Mouse (Mus musculus) intestine, embryonic 15.5 days (tissue): ENCODE data around the gene Tspo. TPM values are rescaled to one million over a fixed set of nuclear protein-coding genes. Genes with fewer than 3 reads are reported as not detected.

Source experiments
- ATAC-seq: fragments of 200-750 bp; cut with Nextera tagmentation; 2 replicates; pipeline ENCODE4 v1.8.0; 2017; ENCODE audit warnings: moderate TSS enrichment, moderate library complexity
- H3K27ac ChIP-seq: fragments of 300-500 bp; sonication (generic); 2 replicates; pipeline ENCODE4 v1.5.1; 2015; ENCODE audit warnings: mild to moderate bottlenecking, inconsistent platforms
- H3K27me3 ChIP-seq: fragments of 300-500 bp; sonication (generic); replicated peaks from 2 replicates; pipeline ENCODE4 v1.6.1; 2015; ENCODE audit warnings: inconsistent platforms
- H3K36me3 ChIP-seq: fragments of 300-500 bp; sonication (generic); 2 replicates; pipeline ENCODE4 v1.6.1; 2015; ENCODE audit warnings: inconsistent platforms
- H3K4me1 ChIP-seq: fragments of 300-500 bp; sonication (generic); replicated peaks from 2 replicates; pipeline ENCODE4 v1.6.1; 2015; ENCODE audit warnings: inconsistent platforms
- H3K4me2 ChIP-seq: fragments of 300-500 bp; sonication (generic); replicated peaks from 2 replicates; pipeline ENCODE4 v1.6.1; 2015; ENCODE audit warnings: mild to moderate bottlenecking, inconsistent platforms
- H3K4me3 ChIP-seq: fragments of 300-500 bp; sonication (generic); replicated peaks from 2 replicates; pipeline ENCODE4 v1.5.1; 2015; ENCODE audit warnings: inconsistent platforms
- H3K9ac ChIP-seq: fragments of 300-500 bp; sonication (generic); 2 replicates; pipeline ENCODE4 v1.6.1; 2015; ENCODE audit warnings: inconsistent platforms
- H3K9me3 ChIP-seq: fragments of 300-500 bp; sonication (generic); 2 replicates; pipeline ENCODE4 v1.6.1; 2016; ENCODE audit warnings: inconsistent platforms
- WGBS: fragments of 180-500 bp; shearing (Covaris S2); methylation state at CpG from one replicate; pipeline ENCODE4 v1.1.7; 2015; 5-methylcytosine and 5-hydroxymethylcytosine counted together
- polyA plus RNA-seq: library from polyadenylated mRNA; unstranded; fragments of >200 nt; fragmentation: Nextera tagmentation; extraction: Ambion mirVana; gene quantifications from 2 replicates; pipeline ENCODE4 v1.2.1, GENCODE M21; 2015

Tspo gene
- polyA plus RNA-seq, 1 experiment from 2014 or later, result 98.0 TPM

DNA sequence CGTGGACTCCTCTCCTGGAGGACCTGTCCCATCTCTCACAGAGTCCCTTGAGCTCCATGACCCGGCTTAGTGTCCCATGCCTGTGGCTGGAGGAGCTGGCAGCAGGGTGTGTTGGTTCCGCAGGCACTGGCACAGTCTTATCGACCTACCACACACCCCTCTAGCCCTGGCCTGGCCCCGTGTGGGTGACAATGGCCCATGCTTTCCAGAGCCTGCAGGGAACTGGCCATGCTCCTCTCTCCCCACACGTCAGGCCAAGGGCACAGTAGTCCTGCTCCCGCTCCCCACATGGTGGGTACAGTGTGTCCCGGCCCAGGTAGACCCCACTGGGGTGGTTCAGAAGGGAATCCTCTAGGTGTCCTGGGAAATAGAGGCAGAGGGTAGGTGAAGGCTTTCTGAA lies 43.3 kb downstream of the Tspo start:
- peaks cover 6% of the 10 kb centered on the region for H3K4me1 ChIP-seq
- no peak overlapping the region for H3K9ac ChIP-seq
- no peak for ATAC-seq
- no peaks in the 10 kb centered on the region for H3K36me3 ChIP-seq
- WGBS, result 90% methylated on average over 8 of the region's 8 CpGs
- no peaks in the 10 kb centered on the region for H3K27me3 ChIP-seq
- H3K4me3 ChIP-seq, result no peak overlapping the region
- H3K9me3 ChIP-seq, result no peaks in the 10 kb centered on the region
- H3K4me2 ChIP-seq, result no peak overlapping the region
- no peak overlapping the region for H3K27ac ChIP-seq

DNA sequence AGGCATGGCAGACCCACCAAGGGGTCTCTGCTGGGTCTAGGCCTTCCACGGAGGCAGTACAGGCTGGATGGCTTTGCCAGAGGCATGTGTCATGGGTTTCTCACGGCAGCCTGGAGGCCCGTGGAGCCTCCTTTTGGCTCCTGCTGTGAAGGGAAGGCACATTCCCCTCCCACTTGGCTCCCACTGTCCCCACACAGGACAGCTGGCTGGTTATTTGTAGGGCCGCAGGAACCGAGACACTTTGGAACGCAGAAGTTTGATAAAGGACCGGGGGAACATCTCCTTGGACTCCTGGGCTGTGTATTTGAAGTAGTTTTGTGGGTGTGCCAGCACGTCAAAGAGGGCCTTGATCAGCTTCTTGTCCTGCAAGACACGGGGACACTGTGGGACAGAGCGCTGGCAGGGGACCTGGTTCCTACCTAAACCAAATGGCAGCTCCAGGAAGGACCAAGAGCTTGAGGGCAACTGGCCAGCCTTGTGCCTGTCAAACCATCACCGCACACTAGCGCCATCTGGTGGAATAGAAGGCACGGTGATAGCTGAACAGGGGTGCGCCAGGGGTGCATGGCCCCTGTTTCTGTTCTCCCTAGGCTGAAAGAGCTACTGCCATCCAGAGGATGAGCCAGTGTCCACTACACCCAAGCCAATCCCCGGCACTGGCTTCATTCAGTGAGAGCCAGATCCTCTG lies 43.9 kb downstream of the Tspo start:
- no peak overlapping the region for H3K27ac ChIP-seq
- 45% methylated on average over 15 of the region's 15 CpGs for WGBS
- H3K36me3 ChIP-seq, result no peaks in the 10 kb centered on the region

DNA sequence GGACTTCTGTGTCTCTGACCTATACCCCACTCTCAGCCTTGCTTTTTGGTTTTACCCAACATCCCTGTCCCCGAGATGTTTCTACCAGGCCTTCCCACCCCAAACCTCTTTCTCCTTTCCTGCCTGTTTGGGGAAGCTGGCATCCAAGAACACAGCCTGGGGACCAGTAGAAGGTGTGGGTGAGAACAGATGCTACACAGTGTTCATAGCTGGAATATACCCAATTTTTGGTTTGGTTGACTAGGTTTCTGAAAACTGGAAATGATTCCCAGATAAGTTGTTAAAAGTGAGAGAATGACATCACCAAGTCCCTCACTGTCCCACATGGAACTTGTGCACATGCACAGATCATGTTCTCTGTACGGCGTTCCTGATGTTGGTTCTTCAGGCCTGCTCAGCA lies 51.9 kb downstream of the Tspo start:
- Histone ChIP-seq H3K4me3 (no peak overlapping the region), H3K36me3 (no peaks in the 10 kb centered on the region), H3K4me1 (no peaks in the 10 kb centered on the region), H3K4me2 (no peak overlapping the region), H3K9ac (no peak overlapping the region), H3K9me3 (no peaks in the 10 kb centered on the region), H3K27me3 (no peaks in the 10 kb centered on the region), H3K27ac (no peak overlapping the region)
- 95% methylated on average over 3 of the region's 3 CpGs for WGBS
- no peak for ATAC-seq

More for the DNA sequence above, 43.9 kb downstream of the Tspo start:
- ATAC-seq, result peak; percentile 69
- Histone ChIP-seq H3K4me2 (no peak overlapping the region), H3K27me3 (no peaks in the 10 kb centered on the region), H3K4me1 (peaks cover 6% of the 10 kb centered on the region), H3K4me3 (no peak overlapping the region), H3K9ac (no peak overlapping the region), H3K9me3 (no peaks in the 10 kb centered on the region)

Other genes with a start within 250 kb of the Tspo start
- gene Arfgap3, start 213.3 kb upstream of the Tspo start, polyA plus RNA-seq, result 60.5 and 62.9 TPM in 2 replicates
- gene Pacsin2, start 99.0 kb upstream of the Tspo start, polyA plus RNA-seq, result 70.8 and 78.1 TPM in 2 replicates
- gene Ttll1, start 52.7 kb upstream of the Tspo start, polyA plus RNA-seq, result 17.1 and 18.4 TPM in 2 replicates
- 4.3 and 5.6 TPM in 2 replicates for gene Bik, start 36.7 kb upstream of the Tspo start, polyA plus RNA-seq
- 31.4 TPM in 2 replicates for gene Mcat, start 195 bp downstream of the Tspo start, polyA plus RNA-seq
- gene Ttll12, start 31.6 kb downstream of the Tspo start, polyA plus RNA-seq, result 31.0 and 31.5 TPM in 2 replicates
- 4.3 and 4.5 TPM in 2 replicates for gene Scube1, start 161.4 kb downstream of the Tspo start, polyA plus RNA-seq
- gene Mpped1, start 215.9 kb downstream of the Tspo start, polyA plus RNA-seq, result 0.40 and 0.54 TPM in 2 replicates